Mouse (Mus musculus) brain, embryonic 14.5 days (tissue): ENCODE measurements around the gene Zfp618.

Experiments
- CTCF ChIP-seq: fragments of 200-500 bp; IDR thresholded peaks from 2 replicates; pipeline ENCODE4 v1.5.1; 2012; ENCODE audit warnings: inconsistent platforms, mild to moderate bottlenecking, moderate library complexity, borderline replicate concordance; ENCODE audit not compliant: insufficient read depth, insufficient read length; ENCODE audit errors: extremely low read depth
- POLR2A ChIP-seq: fragments of 200-500 bp; IDR thresholded peaks from 2 replicates; pipeline ENCODE4 v1.6.1; 2012; ENCODE audit warnings: mild to moderate bottlenecking, inconsistent platforms, borderline replicate concordance; ENCODE audit not compliant: poor library complexity, insufficient read depth, insufficient read length, severe bottlenecking; ENCODE audit errors: extremely low read depth

DNA sequence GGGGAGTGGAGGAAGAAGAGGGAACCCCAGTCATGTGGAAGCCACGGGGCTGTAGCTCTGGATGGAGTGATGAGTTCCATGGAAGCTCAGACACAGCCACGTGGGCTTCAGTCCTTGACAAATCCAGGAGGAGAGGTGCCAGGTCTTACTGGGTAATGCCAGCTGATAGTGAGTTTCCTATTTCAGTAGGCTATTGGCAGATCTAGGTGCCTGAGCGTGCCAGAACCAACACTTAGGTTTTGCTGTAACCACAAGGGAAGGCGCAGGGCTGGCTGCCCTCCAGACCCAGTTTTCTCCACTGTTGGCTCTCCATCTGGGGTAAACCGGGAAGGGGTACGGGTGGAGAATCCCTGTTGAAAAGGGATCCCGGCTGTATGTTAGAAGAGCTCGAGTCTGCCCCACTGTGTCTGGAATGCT lies 119.1 kb downstream of the Zfp618 start:
- TF ChIP-seq POLR2A (no peak), CTCF (no peak)
